Mouse (Mus musculus) lung, embryonic 16.5 days (tissue): ENCODE results near the gene Elmod3. TPM values are rescaled to one million over a fixed set of nuclear protein-coding genes. Genes with fewer than 3 reads are reported as not detected.

Source experiments
- ATAC-seq: fragments of 200-750 bp; cut with Nextera tagmentation; 2 replicates; pipeline ENCODE4 v1.8.0; 2017; ENCODE audit warnings: low read depth, mild to moderate bottlenecking, moderate library complexity
- H3K27ac ChIP-seq: fragments of 300-500 bp; sonication (generic); 2 replicates; pipeline ENCODE4 v1.5.1; 2014; ENCODE audit warnings: mild to moderate bottlenecking, control low read depth, low read length
- H3K27me3 ChIP-seq: fragments of 300-500 bp; sonication (generic); 2 replicates; pipeline ENCODE4 v1.6.1; 2014; ENCODE audit warnings: low read depth, low read length, mixed read lengths; ENCODE audit not compliant: control insufficient read depth, insufficient read depth
- H3K36me3 ChIP-seq: fragments of 300-500 bp; sonication (generic); 2 replicates; pipeline ENCODE4 v1.6.1; 2014; ENCODE audit warnings: low read length; ENCODE audit not compliant: control insufficient read depth, insufficient read depth
- H3K4me1 ChIP-seq: fragments of 300-500 bp; sonication (generic); replicated peaks from 2 replicates; pipeline ENCODE4 v1.6.1; 2014; ENCODE audit warnings: low read length, mixed read lengths; ENCODE audit not compliant: control insufficient read depth, insufficient read depth
- H3K4me2 ChIP-seq: fragments of 300-500 bp; sonication (generic); 2 replicates; pipeline ENCODE4 v1.6.1; 2014; ENCODE audit warnings: low read depth, low read length, control low read depth
- H3K4me3 ChIP-seq: fragments of 300-500 bp; sonication (generic); 2 replicates; pipeline ENCODE4 v1.5.1; 2014; ENCODE audit warnings: mild to moderate bottlenecking, low read length, control low read depth
- H3K9ac ChIP-seq: fragments of 300-500 bp; sonication (generic); 2 replicates; pipeline ENCODE4 v1.6.1; 2014; ENCODE audit warnings: low read length, control low read depth
- H3K9me3 ChIP-seq: fragments of 300-500 bp; sonication (generic); 2 replicates; pipeline ENCODE4 v1.6.1; 2016; ENCODE audit warnings: low read length; ENCODE audit not compliant: control insufficient read depth
- WGBS: fragments of 180-500 bp; shearing (Covaris S2); extraction: QIAGEN DNeasy Blood & Tissue Kit; methylation state at CpG from one replicate; pipeline ENCODE4 v1.1.7; 2014; 5-methylcytosine and 5-hydroxymethylcytosine counted together
- polyA plus RNA-seq: library from polyadenylated mRNA; unstranded; fragments of >200 nt; fragmentation: Nextera tagmentation; extraction: Ambion mirVana; gene quantifications from 2 replicates; pipeline ENCODE4 v1.2.1, GENCODE M21; 2015

Gene Elmod3
- polyA plus RNA-seq, 1 experiment from 2014 or later, result 20.0 TPM

GRCm38 (mm10) chr6:72616643-72617288 lies 18.6 kb upstream of the Elmod3 start, which contains the start of gene Tgoln1:
Tgoln1 (minus strand) TSS chr6:72617000.
- Histone ChIP-seq H3K9me3 (no peaks in the 10 kb centered on the region), H3K4me3 (peak within 1 kb of the TSS; percentile 76), H3K9ac (peak within 1 kb of the TSS; percentile 85), H3K4me2 (peak within 1 kb of the TSS; percentile 83), H3K27ac (peak within 1 kb of the TSS; percentile 94), H3K4me1 (peaks cover 31% of the 10 kb centered on the region), H3K27me3 (no peaks in the 10 kb centered on the region), H3K36me3 (peaks cover 5% of the 10 kb centered on the region; the same call in 1 of the 2 replicates)
- under 1% methylated on average over 38 of the region's 41 CpGs for WGBS
- peak; percentile 95 for ATAC-seq

- Histone ChIP-seq H3K27ac (no peak overlapping the region), H3K4me2 (peak overlapping the region; percentile 83), H3K4me1 (peaks cover 31% of the 10 kb centered on the region), H3K9me3 (no peaks in the 10 kb centered on the region), H3K9ac (peak overlapping the region; percentile 71), H3K27me3 (no peaks in the 10 kb centered on the region), H3K36me3 (peaks cover 15% of the 10 kb centered on the region), H3K4me3 (peak overlapping the region; percentile 76)
- no peak for ATAC-seq
- WGBS, result 20% methylated on average over 25 of the region's 25 CpGs
Measured at GRCm38 (mm10) chr6:72615561-72616375, 17.6 kb upstream of the Elmod3 start.

- peak overlapping the region; percentile 83 for H3K4me2 ChIP-seq
- ATAC-seq, result no peak
- H3K9ac ChIP-seq, result peak overlapping the region; percentile 71
- no peaks in the 10 kb centered on the region for H3K27me3 ChIP-seq
- WGBS, result 47% methylated on average over 2 of the region's 2 CpGs
- H3K36me3 ChIP-seq, result peaks cover 18% of the 10 kb centered on the region
- peak overlapping the region; percentile 76 for H3K4me3 ChIP-seq
- peaks cover 31% of the 10 kb centered on the region for H3K4me1 ChIP-seq
- no peak overlapping the region for H3K27ac ChIP-seq
- no peaks in the 10 kb centered on the region for H3K9me3 ChIP-seq
Measured at GRCm38 (mm10) chr6:72615151-72615550, 16.9 kb upstream of the Elmod3 start.

- Histone ChIP-seq H3K4me3 (no peak overlapping the region), H3K9ac (no peak overlapping the region), H3K27ac (no peak overlapping the region), H3K27me3 (no peaks in the 10 kb centered on the region), H3K36me3 (peaks cover 41% of the 10 kb centered on the region), H3K4me2 (no peak overlapping the region), H3K9me3 (no peaks in the 10 kb centered on the region), H3K4me1 (peaks cover 12% of the 10 kb centered on the region)
- WGBS, result 60% methylated on average over 4 of the region's 4 CpGs
- no peak for ATAC-seq
Measured at GRCm38 (mm10) chr6:72610261-72610660, 12.0 kb upstream of the Elmod3 start.

- no peaks in the 10 kb centered on the region for H3K4me1 ChIP-seq
- no peak overlapping the region for H3K4me2 ChIP-seq
- no peak for ATAC-seq
- no peak overlapping the region for H3K4me3 ChIP-seq
- H3K9ac ChIP-seq, result no peak overlapping the region
- H3K27ac ChIP-seq, result no peak overlapping the region
- no peaks in the 10 kb centered on the region for H3K27me3 ChIP-seq
- no peaks in the 10 kb centered on the region for H3K9me3 ChIP-seq
- 83% methylated on average over 4 of the region's 4 CpGs for WGBS
- peaks cover 44% of the 10 kb centered on the region for H3K36me3 ChIP-seq
Measured at GRCm38 (mm10) chr6:72608662-72609184, 10.5 kb upstream of the Elmod3 start.

GRCm38 (mm10) chr6:72607676-72608075 lies 9.5 kb upstream of the Elmod3 start:
- Histone ChIP-seq H3K27ac (no peak overlapping the region), H3K36me3 (peaks cover 42% of the 10 kb centered on the region), H3K9me3 (no peaks in the 10 kb centered on the region), H3K4me2 (no peak overlapping the region), H3K4me1 (no peaks in the 10 kb centered on the region), H3K4me3 (no peak overlapping the region), H3K9ac (no peak overlapping the region), H3K27me3 (no peaks in the 10 kb centered on the region)
- WGBS, result 88% methylated on average over 5 of the region's 5 CpGs
- no peak for ATAC-seq

- peaks cover 41% of the 10 kb centered on the region for H3K36me3 ChIP-seq
- 89% methylated on average over 4 of the region's 4 CpGs for WGBS
- no peaks in the 10 kb centered on the region for H3K27me3 ChIP-seq
Measured at GRCm38 (mm10) chr6:72607060-72607459, 8.8 kb upstream of the Elmod3 start.

GRCm38 (mm10) chr6:72604066-72604465 lies 5.9 kb upstream of the Elmod3 start:
- Histone ChIP-seq H3K27ac (no peak overlapping the region), H3K4me3 (no peak overlapping the region), H3K9ac (no peak overlapping the region), H3K36me3 (peaks cover 25% of the 10 kb centered on the region), H3K4me1 (peaks cover 4% of the 10 kb centered on the region), H3K4me2 (no peak overlapping the region), H3K27me3 (no peaks in the 10 kb centered on the region), H3K9me3 (no peaks in the 10 kb centered on the region)
- 76% methylated on average over 2 of the region's 2 CpGs for WGBS
- ATAC-seq, result no peak

More at GRCm38 (mm10) chr6:72607060-72607459, 8.8 kb upstream of the Elmod3 start:
- ATAC-seq, result no peak
- Histone ChIP-seq H3K9me3 (no peaks in the 10 kb centered on the region), H3K9ac (no peak overlapping the region), H3K4me3 (no peak overlapping the region), H3K4me2 (no peak overlapping the region), H3K4me1 (no peaks in the 10 kb centered on the region), H3K27ac (no peak overlapping the region)

- Histone ChIP-seq H3K9me3 (no peaks in the 10 kb centered on the region), H3K9ac (no peak overlapping the region), H3K27ac (no peak overlapping the region), H3K36me3 (peaks cover 12% of the 10 kb centered on the region), H3K4me2 (no peak overlapping the region), H3K4me1 (peaks cover 17% of the 10 kb centered on the region), H3K27me3 (no peaks in the 10 kb centered on the region), H3K4me3 (no peak overlapping the region)
- WGBS, result 45% methylated on average over 1 of the region's 1 CpGs
- ATAC-seq, result no peak
Measured at GRCm38 (mm10) chr6:72601732-72602131, 3.5 kb upstream of the Elmod3 start.
